Mouse (Mus musculus) forebrain, embryonic 16.5 days (tissue): ENCODE measurements at regions not wholly inside any gene's neighbourhood (a gene's known extent, or its start where the extent isn't known, plus 50 kb on each side); places are given as distances from the start of the nearest gene placed in this dataset.
"Not testable (repeated sequence)": the region's sequence is repeated elsewhere in the genome, so short reads cannot be mapped to it uniquely, and the experiment has no call there.

Experiments
- ATAC-seq: fragments of 200-750 bp; cut with Nextera tagmentation; 2 replicates; pipeline ENCODE4 v1.8.0; 2017; ENCODE audit warnings: mild to moderate bottlenecking, moderate library complexity
- H3K27ac ChIP-seq: fragments of 300-500 bp; sonication (generic); 2 replicates; pipeline ENCODE4 v1.5.1; 2014; ENCODE audit warnings: low read length, control low read depth
- H3K27me3 ChIP-seq: fragments of 300-500 bp; sonication (generic); replicated peaks from 2 replicates; pipeline ENCODE4 v1.6.1; 2014; ENCODE audit warnings: low read length; ENCODE audit not compliant: control insufficient read depth, insufficient read depth
- H3K36me3 ChIP-seq: fragments of 300-500 bp; sonication (generic); 2 replicates; pipeline ENCODE4 v1.6.1; 2014; ENCODE audit not compliant: control insufficient read depth, insufficient read depth
- H3K4me1 ChIP-seq: fragments of 300-500 bp; sonication (generic); replicated peaks from 2 replicates; pipeline ENCODE4 v1.6.1; 2014; ENCODE audit warnings: low read length; ENCODE audit not compliant: control insufficient read depth, insufficient read depth
- H3K4me2 ChIP-seq: fragments of 300-500 bp; sonication (generic); 2 replicates; pipeline ENCODE4 v1.6.1; 2014; ENCODE audit warnings: mild to moderate bottlenecking, low read length, control low read depth
- H3K4me3 ChIP-seq: fragments of 300-500 bp; sonication (generic); replicated peaks from 2 replicates; pipeline ENCODE4 v1.5.1; 2014; ENCODE audit warnings: mild to moderate bottlenecking, low read length, control low read depth
- H3K9ac ChIP-seq: fragments of 300-500 bp; sonication (generic); replicated peaks from 2 replicates; pipeline ENCODE4 v1.6.1; 2014; ENCODE audit warnings: low read depth, low read length, control low read depth
- H3K9me3 ChIP-seq: fragments of 300-500 bp; sonication (generic); 2 replicates; pipeline ENCODE4 v1.6.1; 2016; ENCODE audit warnings: low read length; ENCODE audit not compliant: control insufficient read depth
- WGBS: fragments of 180-500 bp; shearing (Covaris S2); extraction: QIAGEN DNeasy Blood & Tissue Kit; methylation state at CpG from one replicate; pipeline ENCODE4 v1.1.7; 2014; 5-methylcytosine and 5-hydroxymethylcytosine counted together

DNA sequence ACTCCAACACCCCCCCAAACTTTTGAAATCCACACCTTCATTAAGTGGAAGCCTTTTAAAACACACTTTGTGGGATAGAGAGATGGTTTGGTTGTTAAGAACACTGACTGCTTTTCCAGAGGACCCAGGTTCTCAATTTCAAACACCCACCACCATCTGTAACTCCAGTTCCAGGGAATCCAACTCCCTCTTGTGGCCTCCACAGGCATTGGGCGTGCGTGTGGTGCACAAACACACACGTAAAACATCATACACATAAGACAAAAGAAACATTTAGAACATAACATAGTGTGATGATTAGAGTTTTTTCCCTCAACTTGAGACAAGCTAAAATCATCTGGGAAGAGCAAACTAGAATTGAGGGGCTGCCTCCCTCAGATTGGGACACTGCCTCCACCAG lies 100.0 kb downstream of the Rchy1 start:
- H3K27me3 ChIP-seq, result no peaks in the 10 kb centered on the region
- no peaks in the 10 kb centered on the region for H3K36me3 ChIP-seq
- 91% methylated on average over 3 of the region's 3 CpGs for WGBS
- no peaks in the 10 kb centered on the region for H3K4me1 ChIP-seq
- no peak for ATAC-seq
- H3K4me2 ChIP-seq, result no peak overlapping the region
- no peak overlapping the region for H3K4me3 ChIP-seq
- H3K27ac ChIP-seq, result no peak overlapping the region
- no peak overlapping the region for H3K9ac ChIP-seq
- H3K9me3 ChIP-seq, result no peaks in the 10 kb centered on the region

DNA sequence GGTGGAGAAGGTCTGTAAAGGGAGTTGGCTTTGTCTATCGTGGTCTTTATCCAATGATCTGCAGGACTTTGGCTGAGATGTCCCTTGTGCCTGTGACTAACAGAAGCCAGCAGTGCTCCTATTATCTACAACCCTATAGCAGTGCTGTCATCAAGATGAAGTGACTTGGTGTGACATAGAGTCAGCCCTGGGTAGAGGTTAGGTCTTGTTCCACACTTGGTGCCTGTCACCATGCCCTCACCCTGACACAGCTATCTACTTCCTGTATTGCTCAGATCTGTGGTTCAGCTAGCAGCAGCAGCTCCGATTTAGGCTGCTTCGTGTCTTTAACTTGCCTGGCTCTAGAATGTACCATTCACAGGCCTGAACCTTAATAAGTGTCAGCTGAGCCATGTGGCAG lies 100.6 kb downstream of the Rchy1 start:
- no peaks in the 10 kb centered on the region for H3K27me3 ChIP-seq
- no peak overlapping the region for H3K9ac ChIP-seq
- no peak for ATAC-seq
- no peaks in the 10 kb centered on the region for H3K9me3 ChIP-seq
- WGBS, result 94% methylated on average over 3 of the region's 3 CpGs
- H3K4me3 ChIP-seq, result no peak overlapping the region
- H3K36me3 ChIP-seq, result no peaks in the 10 kb centered on the region
- no peak overlapping the region for H3K27ac ChIP-seq
- no peak overlapping the region for H3K4me2 ChIP-seq
- H3K4me1 ChIP-seq, result no peaks in the 10 kb centered on the region

DNA sequence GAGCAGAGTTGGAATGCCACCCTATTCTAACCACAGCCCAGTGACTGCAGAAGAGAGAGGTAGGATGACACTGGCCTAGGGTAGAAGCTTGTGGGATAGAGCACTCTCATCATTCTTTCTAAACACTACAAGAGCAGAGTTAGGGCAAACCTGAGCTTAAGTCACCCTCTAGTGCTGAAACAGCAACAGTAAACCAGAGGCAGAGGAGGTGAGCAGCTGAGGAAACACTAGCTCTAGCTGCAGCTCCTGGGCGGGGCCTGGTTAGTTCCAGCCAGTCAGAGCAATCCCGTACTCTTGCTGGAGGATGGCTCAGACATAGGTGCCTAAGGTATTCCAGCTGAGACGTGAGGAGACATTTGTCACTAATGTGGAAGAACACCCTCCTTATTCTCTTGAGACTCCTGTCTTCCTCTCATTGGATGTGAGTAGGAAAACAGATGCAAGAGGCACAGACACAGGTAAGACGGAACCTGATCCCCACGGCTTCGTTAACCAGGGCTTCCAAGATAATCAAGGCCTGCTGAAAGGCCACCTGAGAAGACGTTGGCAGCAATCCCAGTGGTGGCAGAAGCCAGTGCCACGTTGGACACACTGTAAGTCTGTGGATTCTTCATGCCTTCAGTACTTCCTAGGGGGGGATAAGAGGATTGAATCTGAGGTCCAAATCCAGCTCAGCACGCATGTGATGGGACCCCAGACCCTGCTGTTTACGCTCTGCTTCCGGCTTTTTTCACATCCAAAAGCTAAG lies 101.3 kb downstream of the Rchy1 start:
- Histone ChIP-seq H3K27ac (no peak overlapping the region), H3K9ac (no peak overlapping the region), H3K4me2 (no peak overlapping the region), H3K4me3 (no peak overlapping the region), H3K27me3 (no peaks in the 10 kb centered on the region), H3K4me1 (no peaks in the 10 kb centered on the region), H3K36me3 (no peaks in the 10 kb centered on the region), H3K9me3 (no peaks in the 10 kb centered on the region)
- ATAC-seq, result no peak
- WGBS, result 73% methylated on average over 11 of the region's 11 CpGs

DNA sequence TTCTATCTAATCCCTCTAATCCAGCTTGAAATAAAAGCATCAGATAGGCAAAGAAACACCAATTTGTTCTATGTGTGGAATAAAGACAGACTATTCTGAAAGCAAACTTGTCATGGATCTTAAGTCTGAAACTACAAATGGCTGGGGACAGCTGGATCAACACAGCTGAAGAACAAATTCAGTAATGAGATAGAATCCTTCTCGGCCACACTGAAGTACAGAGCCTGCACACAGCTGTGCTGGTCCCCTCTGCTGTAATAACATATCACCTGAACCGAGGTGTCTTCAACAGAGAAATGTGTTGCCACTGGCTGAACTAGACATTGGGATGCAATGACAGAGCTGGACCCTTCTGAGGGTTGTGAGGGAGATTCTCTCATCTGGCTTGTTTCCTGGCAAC lies 102.4 kb downstream of the Rchy1 start:
- no peak for ATAC-seq
- Histone ChIP-seq H3K4me3 (no peak overlapping the region), H3K9ac (no peak overlapping the region), H3K9me3 (no peaks in the 10 kb centered on the region), H3K27ac (no peak overlapping the region), H3K4me2 (no peak overlapping the region), H3K36me3 (no peaks in the 10 kb centered on the region), H3K4me1 (no peaks in the 10 kb centered on the region), H3K27me3 (no peaks in the 10 kb centered on the region)
- 92% methylated on average over 2 of the region's 2 CpGs for WGBS

DNA sequence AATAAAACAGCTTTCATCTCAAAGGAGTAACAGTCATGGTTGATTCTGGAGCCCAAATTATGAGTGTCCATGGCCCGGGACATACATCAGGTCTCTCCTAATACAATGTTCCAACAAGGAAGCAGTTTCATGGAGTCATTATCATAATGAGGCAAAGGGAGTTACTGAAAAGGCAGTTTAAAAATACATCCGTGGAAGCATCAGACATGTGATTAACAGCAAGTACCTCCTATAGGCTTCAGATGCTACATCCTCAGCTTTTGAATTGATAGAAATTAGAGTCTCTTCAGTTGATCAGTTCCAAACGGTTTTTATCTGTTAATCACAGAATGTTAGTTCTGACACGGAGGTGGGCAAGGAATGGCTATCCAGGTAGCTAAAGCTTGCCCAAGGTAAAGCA lies 110.5 kb downstream of the Rchy1 start:
- H3K27me3 ChIP-seq, result no peaks in the 10 kb centered on the region
- H3K9ac ChIP-seq, result no peak overlapping the region
- H3K4me3 ChIP-seq, result no peak overlapping the region
- no peaks in the 10 kb centered on the region for H3K36me3 ChIP-seq
- no peaks in the 10 kb centered on the region for H3K9me3 ChIP-seq
- no peaks in the 10 kb centered on the region for H3K4me1 ChIP-seq
- H3K4me2 ChIP-seq, result no peak overlapping the region
- 79% methylated on average over 4 of the region's 4 CpGs for WGBS
- no peak overlapping the region for H3K27ac ChIP-seq
- no peak for ATAC-seq

DNA sequence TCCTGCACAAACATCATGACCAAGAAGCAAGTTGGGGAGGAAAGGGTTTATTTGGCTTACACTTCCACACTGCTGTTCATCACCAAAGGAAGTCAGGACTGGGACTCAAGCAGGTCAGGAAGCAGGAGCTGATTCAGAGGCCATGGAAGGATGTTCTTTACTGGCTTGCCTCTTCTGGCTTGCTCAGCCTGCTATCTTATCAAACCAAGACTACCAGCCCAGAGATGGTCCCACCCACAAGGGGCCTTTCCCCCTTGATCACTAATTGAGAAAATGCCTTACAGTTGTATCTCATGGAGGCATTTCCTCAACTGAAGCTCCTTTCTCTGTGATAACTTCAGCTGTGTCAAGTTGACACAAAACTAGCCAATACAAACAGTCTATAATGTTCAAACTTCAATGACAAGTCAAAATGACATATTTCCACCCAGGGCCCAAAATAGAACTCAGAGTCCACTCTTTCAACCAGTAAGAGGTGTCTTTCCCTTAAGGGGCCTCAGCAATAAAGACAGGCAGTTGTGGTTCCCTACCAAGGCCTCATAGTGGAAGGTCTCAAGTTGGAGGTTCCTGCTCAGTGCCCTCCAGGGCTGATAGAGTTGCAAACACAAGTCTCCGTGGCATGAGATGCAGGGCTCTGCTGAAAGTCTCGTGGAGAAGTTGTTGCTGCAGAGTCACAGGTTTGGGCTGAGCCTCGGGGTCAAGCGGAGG lies 111.9 kb downstream of the Rchy1 start:
- not testable (repeated sequence) for H3K4me2 ChIP-seq, H3K36me3 ChIP-seq, H3K9ac ChIP-seq, H3K27ac ChIP-seq, H3K9me3 ChIP-seq, H3K4me1 ChIP-seq, H3K4me3 ChIP-seq, H3K27me3 ChIP-seq, ATAC-seq
- WGBS, result 88% methylated on average over 4 of the region's 4 CpGs

DNA sequence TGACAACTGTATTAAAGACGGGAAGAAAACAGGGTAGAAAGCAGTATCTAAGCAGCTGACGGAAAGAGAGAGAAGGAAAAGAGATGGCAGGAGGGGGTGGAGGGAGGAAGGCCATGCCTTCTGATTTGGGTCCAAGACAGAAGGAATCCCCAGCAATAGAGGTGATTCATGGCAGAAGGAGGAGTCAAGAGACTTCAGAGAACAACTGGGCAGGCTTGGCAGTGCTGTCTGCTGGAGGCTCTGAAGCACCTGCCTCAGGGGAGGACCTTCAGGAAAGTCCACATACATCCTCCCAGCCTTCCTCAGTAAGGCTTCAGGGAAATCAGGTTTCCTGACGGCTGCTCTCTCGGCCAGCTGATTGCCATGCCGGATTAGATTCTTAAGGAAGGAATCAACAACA lies 112.4 kb downstream of the Rchy1 start:
- Histone ChIP-seq H3K4me3 (no peak overlapping the region), H3K9ac (no peak overlapping the region), H3K27me3 (no peaks in the 10 kb centered on the region), H3K36me3 (no peaks in the 10 kb centered on the region), H3K9me3 (no peaks in the 10 kb centered on the region), H3K4me1 (no peaks in the 10 kb centered on the region), H3K4me2 (no peak overlapping the region), H3K27ac (no peak overlapping the region)
- WGBS, result 92% methylated on average over 5 of the region's 5 CpGs
- no peak for ATAC-seq

DNA sequence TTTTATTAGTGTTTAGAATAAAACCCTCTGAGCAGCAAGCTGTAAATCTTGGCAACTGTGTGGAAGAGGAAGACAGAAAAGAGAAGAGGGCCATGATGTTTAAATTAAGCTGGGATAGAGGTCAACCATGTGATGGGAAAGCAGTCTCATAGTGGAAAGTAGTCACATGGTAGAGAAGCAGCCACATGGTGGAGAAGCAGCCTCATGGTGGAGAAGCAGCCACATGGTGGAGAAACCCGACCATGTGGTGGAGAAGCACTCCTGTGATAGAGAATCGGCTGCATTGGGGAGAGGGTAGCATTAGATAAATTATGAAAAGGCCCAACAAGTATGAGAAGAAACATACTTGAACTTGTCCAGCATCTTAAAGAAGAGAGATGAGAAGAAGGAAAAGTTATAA lies 113.3 kb downstream of the Rchy1 start:
- H3K9me3 ChIP-seq, result no peaks in the 10 kb centered on the region
- no peak for ATAC-seq
- WGBS, result 87% methylated on average over 2 of the region's 2 CpGs
- H3K27me3 ChIP-seq, result no peaks in the 10 kb centered on the region
- no peak overlapping the region for H3K4me2 ChIP-seq
- no peaks in the 10 kb centered on the region for H3K4me1 ChIP-seq
- H3K9ac ChIP-seq, result no peak overlapping the region
- H3K27ac ChIP-seq, result no peak overlapping the region
- no peaks in the 10 kb centered on the region for H3K36me3 ChIP-seq
- no peak overlapping the region for H3K4me3 ChIP-seq

DNA sequence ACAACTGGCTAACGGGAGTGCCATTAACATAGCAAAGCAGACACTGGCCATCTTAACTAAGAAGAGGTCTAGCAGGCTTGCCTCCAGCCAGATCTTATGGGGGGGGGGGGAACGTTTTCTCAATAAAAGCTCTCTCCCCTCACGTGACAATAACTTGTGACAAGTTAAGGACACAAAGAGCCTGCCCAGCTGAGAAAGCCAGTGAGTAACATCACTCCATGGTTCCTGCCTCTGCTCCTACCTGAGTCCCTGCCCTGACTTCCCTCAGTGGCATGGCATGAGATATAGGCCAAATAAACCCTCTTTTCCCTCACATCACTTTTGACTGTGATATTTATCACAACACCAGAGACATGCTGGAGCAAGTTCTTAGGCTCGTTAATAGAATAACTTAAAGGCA lies 113.8 kb downstream of the Rchy1 start:
- H3K4me3 ChIP-seq, result no peak overlapping the region
- no peaks in the 10 kb centered on the region for H3K9me3 ChIP-seq
- no peaks in the 10 kb centered on the region for H3K36me3 ChIP-seq
- no peaks in the 10 kb centered on the region for H3K27me3 ChIP-seq
- H3K27ac ChIP-seq, result no peak overlapping the region
- H3K9ac ChIP-seq, result no peak overlapping the region
- ATAC-seq, result no peak
- no peaks in the 10 kb centered on the region for H3K4me1 ChIP-seq
- WGBS, result 48% methylated on average over 4 of the region's 4 CpGs
- no peak overlapping the region for H3K4me2 ChIP-seq
